Mouse (Mus musculus) heart, adult 2 months (tissue): Measurements from ENCODE around the gene Arhgef19.

Experiments used
- CTCF ChIP-seq: fragments of 200-600 bp; IDR thresholded peaks from 2 replicates; pipeline ENCODE4 v1.8.1; 2022; ENCODE audit warnings: antibody characterized with exemption, mild to moderate bottlenecking, moderate library complexity
- EP300 ChIP-seq: fragments of 200-500 bp; IDR thresholded peaks from 2 replicates; pipeline ENCODE4 v1.6.1; 2011; ENCODE audit warnings: low read depth, low read length, control low read depth; ENCODE audit not compliant: insufficient read depth
- POLR2A ChIP-seq: fragments of 200-500 bp; IDR thresholded peaks from 2 replicates; pipeline ENCODE4 v1.6.1; 2011; ENCODE audit warnings: mild to moderate bottlenecking, low read depth, low read length, control low read depth; ENCODE audit not compliant: insufficient read depth

DNA sequence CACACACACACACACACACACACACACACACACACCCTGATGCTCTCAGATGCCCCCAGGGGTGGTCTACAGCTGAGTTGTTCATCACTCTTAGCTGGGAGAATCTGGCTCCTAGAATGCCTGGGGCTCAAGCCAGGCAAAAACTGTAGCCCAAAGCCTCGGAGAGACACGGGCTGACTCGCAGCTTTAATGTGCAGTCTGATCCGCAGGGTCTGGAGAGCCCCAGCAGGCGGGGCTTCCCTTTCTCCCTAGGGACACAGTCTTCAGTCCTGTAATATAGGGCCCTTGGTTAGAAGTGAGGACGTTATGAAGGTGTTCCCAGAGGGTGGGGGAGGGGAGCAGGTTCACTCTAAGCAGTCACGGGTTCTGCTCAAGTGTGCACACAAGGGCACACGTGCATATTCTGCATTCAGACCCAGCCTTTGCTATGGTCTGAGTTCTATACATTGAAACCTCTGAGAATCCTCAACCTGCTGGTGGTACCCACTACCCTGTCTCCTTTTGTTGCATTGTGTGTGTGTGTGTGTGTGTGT is 44.6 kb downstream of the Arhgef19 start:
- TF ChIP-seq POLR2A (no peak), CTCF (no peak), EP300 (no peak)
